18 mouse cellular contexts compared by ENCODE assay signal in the genomic region with DNA sequence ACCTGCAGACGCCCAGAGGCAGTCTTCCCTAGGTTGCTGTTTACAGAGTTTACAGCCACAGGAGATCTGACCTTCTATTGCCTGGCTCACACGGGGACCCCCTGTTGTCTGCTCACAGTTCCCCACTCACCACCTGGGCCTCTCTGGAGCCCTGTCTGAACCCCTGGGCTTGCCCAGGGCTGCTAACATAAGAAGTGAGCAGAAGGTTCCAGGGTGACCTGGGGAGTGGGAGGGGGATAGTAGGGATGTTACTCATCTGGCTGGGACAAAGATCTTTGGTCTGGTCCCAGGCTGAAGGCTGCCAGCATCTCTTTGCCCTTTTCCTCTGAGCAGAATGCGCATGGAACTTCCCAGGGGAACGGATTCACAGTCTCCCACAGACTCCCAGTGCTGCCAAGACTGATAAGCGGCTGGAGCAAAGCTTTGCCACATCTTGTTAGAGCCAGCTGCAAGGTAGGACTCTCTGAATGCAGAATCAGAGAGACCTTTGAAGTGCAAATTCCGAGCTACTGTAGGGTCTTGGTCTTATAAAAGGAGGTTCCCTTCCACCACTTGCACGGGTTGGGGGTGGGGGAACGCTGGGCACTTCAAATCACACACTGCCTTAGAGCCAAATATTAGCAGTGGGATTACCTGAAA.
DNase-seq lines count a peak whose midpoint lies in the region; ATAC-seq and TF ChIP-seq lines count a peak whose summit lies in the region.
"Had no signal": no experiment of that assay in that cellular context is flagged by ENCODE, and none has a peak within 500 bp of the region (broad histone marks: within the 10 kb centered on the region; RNA-seq: fewer than 3 reads in every experiment).

No protein-coding gene starts in this region.

- no peak for TF ChIP-seq EP300 in stomach, postnatal 0 days (optimal IDR thresholded peaks at IDR 0.05)

- ATAC-seq in heart, embryonic 16.5 days (replicated peaks; ENCODE audit: extremely low read depth, insufficient read depth, low FRiP score), result peak; percentile 66
- ATAC-seq in liver, embryonic 11.5 days (replicated peaks; ENCODE audit: low FRiP score), result no peak
- ATAC-seq in forebrain, embryonic 15.5 days (replicated peaks), result no peak
- no peak for ATAC-seq in stomach, postnatal 0 days (ENCODE audit: low FRiP score, low TSS enrichment)

- peak overlapping the region; percentile 89 for H3K27ac ChIP-seq in heart, embryonic 16.5 days (ENCODE audit: low read length)
- H3K27ac ChIP-seq in liver, embryonic 11.5 days (ENCODE audit: low read depth, low read length), result no peak overlapping the region
- no peak overlapping the region for H3K27ac ChIP-seq in forebrain, embryonic 15.5 days (replicated peaks)
- H3K27ac ChIP-seq in stomach, postnatal 0 days (replicated peaks), result no peak overlapping the region
- H3K27ac ChIP-seq: embryonic facial prominence, embryonic 12.5 days; hindbrain, embryonic 12.5 days; liver, embryonic 15.5 days; stomach, embryonic 15.5 days had no signal

- peak overlapping the region; percentile 49 for H3K4me2 ChIP-seq in heart, embryonic 16.5 days (ENCODE audit: low read depth, low read length)
- H3K4me2 ChIP-seq in liver, embryonic 11.5 days, result no peak overlapping the region
- no peak overlapping the region for H3K4me2 ChIP-seq in forebrain, embryonic 15.5 days (replicated peaks)
- no peak overlapping the region for H3K4me2 ChIP-seq in stomach, postnatal 0 days (replicated peaks; ENCODE audit: low read depth)
- H3K4me2 ChIP-seq: embryonic facial prominence, embryonic 12.5 days; hindbrain, embryonic 12.5 days; liver, embryonic 15.5 days; stomach, embryonic 15.5 days had no signal

- H3K27me3 ChIP-seq in heart, embryonic 16.5 days (ENCODE audit: control insufficient read depth, insufficient read depth, low read length), result no peaks in the 10 kb centered on the region
- H3K27me3 ChIP-seq in liver, embryonic 11.5 days (replicated peaks; ENCODE audit: control insufficient read depth, insufficient read depth, low read length), result no peaks in the 10 kb centered on the region
- H3K27me3 ChIP-seq in forebrain, embryonic 15.5 days, result no peaks in the 10 kb centered on the region
- no peaks in the 10 kb centered on the region for H3K27me3 ChIP-seq in stomach, postnatal 0 days (ENCODE audit: control insufficient read depth, insufficient read depth, low read length)
- H3K27me3 ChIP-seq: embryonic facial prominence, embryonic 12.5 days; hindbrain, embryonic 12.5 days; liver, embryonic 15.5 days; stomach, embryonic 15.5 days had no signal

- H3K9ac ChIP-seq in heart, embryonic 16.5 days (ENCODE audit: low read length), result peak overlapping the region; percentile 54
- H3K9ac ChIP-seq in liver, embryonic 11.5 days (ENCODE audit: low read depth, low read length), result no peak overlapping the region
- no peak overlapping the region for H3K9ac ChIP-seq in forebrain, embryonic 15.5 days (replicated peaks)
- no peak overlapping the region for H3K9ac ChIP-seq in stomach, postnatal 0 days (ENCODE audit: low read length)
- H3K9ac ChIP-seq: embryonic facial prominence, embryonic 12.5 days; hindbrain, embryonic 12.5 days; liver, embryonic 15.5 days; stomach, embryonic 15.5 days had no signal

- WGBS in heart, embryonic 16.5 days, result 19% methylated on average over 8 of the region's 8 CpGs
- 19% methylated on average over 8 of the region's 8 CpGs for WGBS in liver, embryonic 11.5 days
- 33% methylated on average over 8 of the region's 8 CpGs for WGBS in forebrain, embryonic 15.5 days
- 41% methylated on average over 8 of the region's 8 CpGs for WGBS in stomach, postnatal 0 days

- no peaks in the 10 kb centered on the region for H3K36me3 ChIP-seq in heart, embryonic 16.5 days (ENCODE audit: control insufficient read depth, insufficient read depth)
- no peaks in the 10 kb centered on the region for H3K36me3 ChIP-seq in liver, embryonic 11.5 days (ENCODE audit: control insufficient read depth, insufficient read depth, low read length)
- H3K36me3 ChIP-seq in forebrain, embryonic 15.5 days, result no peaks in the 10 kb centered on the region
- no peaks in the 10 kb centered on the region for H3K36me3 ChIP-seq in stomach, postnatal 0 days (ENCODE audit: control insufficient read depth, insufficient read depth, low read length)
- H3K36me3 ChIP-seq: embryonic facial prominence, embryonic 12.5 days; hindbrain, embryonic 12.5 days; liver, embryonic 15.5 days; stomach, embryonic 15.5 days had no signal

- peaks cover 28% of the 10 kb centered on the region for H3K4me1 ChIP-seq in heart, embryonic 16.5 days (ENCODE audit: control insufficient read depth, insufficient read depth, low read length)
- H3K4me1 ChIP-seq in liver, embryonic 11.5 days (replicated peaks; ENCODE audit: control insufficient read depth, insufficient read depth, low read length), result no peaks in the 10 kb centered on the region
- no peaks in the 10 kb centered on the region for H3K4me1 ChIP-seq in forebrain, embryonic 15.5 days
- H3K4me1 ChIP-seq in stomach, postnatal 0 days (replicated peaks; ENCODE audit: control insufficient read depth, insufficient read depth), result no peaks in the 10 kb centered on the region
- H3K4me1 ChIP-seq: embryonic facial prominence, embryonic 12.5 days; hindbrain, embryonic 12.5 days; liver, embryonic 15.5 days; stomach, embryonic 15.5 days had no signal

- TF ChIP-seq CTCF in stomach, postnatal 0 days (IDR thresholded peaks at IDR 0.05; ENCODE audit: low read depth), result no peak

- H3K9me3 ChIP-seq in heart, embryonic 16.5 days (replicated peaks; ENCODE audit: control insufficient read depth, low read length), result peaks cover 3% of the 10 kb centered on the region; the same call in 1 of the 2 replicates
- H3K9me3 ChIP-seq in liver, embryonic 11.5 days (ENCODE audit: control insufficient read depth, low read length), result no peaks in the 10 kb centered on the region
- no peaks in the 10 kb centered on the region for H3K9me3 ChIP-seq in forebrain, embryonic 15.5 days
- no peaks in the 10 kb centered on the region for H3K9me3 ChIP-seq in stomach, postnatal 0 days (ENCODE audit: control insufficient read depth, low read length)
- H3K9me3 ChIP-seq: embryonic facial prominence, embryonic 12.5 days; hindbrain, embryonic 12.5 days; liver, embryonic 15.5 days; stomach, embryonic 15.5 days had no signal

- DNase-seq in adrenal gland, adult (ENCODE audit: inconsistent age in 2 of 2, low spot score in 1 of 2), result peak; percentile 11 to 47
- DNase-seq in adrenal gland, adult 18-20 months (ENCODE audit: low spot score in 2 of 2), result no peak
- DNase-seq in ovary, postnatal 36 days (ENCODE audit: low spot score), result peak; percentile 11
- no peak for DNase-seq in ovary, postnatal 14 days (ENCODE audit: low spot score)
- no peak for DNase-seq in liver, embryonic 11.5 days (ENCODE audit: low spot score)
- no peak for DNase-seq in stomach, postnatal 0 days (ENCODE audit: low spot score)
- DNase-seq: cerebellum, postnatal 14 days; gastrocnemius, postnatal 10 days; kidney, adult 18-20 months; left cerebral cortex, postnatal 4 days; lung, postnatal 4 days; thymus, postnatal 4 days had no signal

- peak overlapping the region; percentile 16 for H3K4me3 ChIP-seq in heart, embryonic 16.5 days (ENCODE audit: low read length)
- no peak overlapping the region for H3K4me3 ChIP-seq in liver, embryonic 11.5 days (ENCODE audit: low read depth, low read length)
- H3K4me3 ChIP-seq in forebrain, embryonic 15.5 days, result no peak overlapping the region
- H3K4me3 ChIP-seq in stomach, postnatal 0 days (ENCODE audit: low read depth, low read length), result no peak overlapping the region
- H3K4me3 ChIP-seq: embryonic facial prominence, embryonic 12.5 days; hindbrain, embryonic 12.5 days; liver, embryonic 15.5 days; stomach, embryonic 15.5 days had no signal

Comparison
In these comparisons a context has a peak if more than half of its experiments do, and no peak if none do; other contexts are left out.
1. DNase-seq: peak in adrenal gland, adult (2 of 2) and ovary, postnatal 36 days (single experiment); none in adrenal gland, adult 18-20 months (0 of 2), ovary, postnatal 14 days (single experiment), liver, embryonic 11.5 days (single experiment) and stomach, postnatal 0 days (single experiment).